Mouse (Mus musculus) midbrain, embryonic 13.5 days (tissue): Measurements from ENCODE around the gene Esp1. TPM values are rescaled to one million over a fixed set of nuclear protein-coding genes. Genes with fewer than 3 reads are reported as not detected.
"Not testable (repeated sequence)": the region's sequence is repeated elsewhere in the genome, so short reads cannot be mapped to it uniquely, and the experiment has no call there.

ENCODE experiments used
- ATAC-seq: fragments of 200-750 bp; cut with Nextera tagmentation; 2 replicates; pipeline ENCODE4 v1.8.0; 2017; ENCODE audit warnings: mild to moderate bottlenecking, moderate TSS enrichment, moderate library complexity
- H3K27ac ChIP-seq: fragments of 300-500 bp; sonication (generic); 2 replicates; pipeline ENCODE4 v1.5.1; 2015; ENCODE audit warnings: inconsistent platforms, mild to moderate bottlenecking, moderate library complexity
- H3K27me3 ChIP-seq: fragments of 300-500 bp; sonication (generic); 2 replicates; pipeline ENCODE4 v1.6.1; 2015; ENCODE audit warnings: mild to moderate bottlenecking, inconsistent platforms
- H3K36me3 ChIP-seq: fragments of 300-500 bp; sonication (generic); 2 replicates; pipeline ENCODE4 v1.6.1; 2015; ENCODE audit warnings: mild to moderate bottlenecking, inconsistent platforms
- H3K4me1 ChIP-seq: fragments of 300-500 bp; sonication (generic); replicated peaks from 2 replicates; pipeline ENCODE4 v1.6.1; 2015; ENCODE audit warnings: inconsistent platforms
- H3K4me2 ChIP-seq: fragments of 300-500 bp; sonication (generic); replicated peaks from 2 replicates; pipeline ENCODE4 v1.6.1; 2015; ENCODE audit warnings: moderate library complexity, mild to moderate bottlenecking, inconsistent platforms
- H3K4me3 ChIP-seq: fragments of 300-500 bp; sonication (generic); replicated peaks from 2 replicates; pipeline ENCODE4 v1.5.1; 2015; ENCODE audit warnings: mild to moderate bottlenecking, inconsistent platforms
- H3K9ac ChIP-seq: fragments of 300-500 bp; sonication (generic); replicated peaks from 2 replicates; pipeline ENCODE4 v1.6.1; 2015; ENCODE audit warnings: mild to moderate bottlenecking, inconsistent platforms
- H3K9me3 ChIP-seq: fragments of 300-500 bp; sonication (generic); 2 replicates; pipeline ENCODE4 v1.6.1; 2016; ENCODE audit warnings: mild to moderate bottlenecking, inconsistent platforms
- WGBS: fragments of 180-500 bp; shearing (Covaris S2); methylation state at CpG from one replicate; pipeline ENCODE4 v1.1.7; 2015; 5-methylcytosine and 5-hydroxymethylcytosine counted together
- polyA plus RNA-seq: library from polyadenylated mRNA; unstranded; fragments of >200 nt; fragmentation: Nextera tagmentation; extraction: Ambion mirVana; gene quantifications from 2 replicates; pipeline ENCODE4 v1.2.1, GENCODE M21; 2015

Esp1 gene
- polyA plus RNA-seq, result not detected in 2 replicates

GRCm38 (mm10) chr17:40726820-40727219, at the start of gene Esp1:
TSS of gene Esp1 (plus strand) at chr17:40727120.
- WGBS, result 89% methylated on average over 2 of the region's 2 CpGs
- Histone ChIP-seq H3K4me1 (no peaks in the 10 kb centered on the region), H3K27ac (no peak within 1 kb of the TSS), H3K4me2 (no peak within 1 kb of the TSS), H3K4me3 (no peak within 1 kb of the TSS), H3K9me3 (no peaks in the 10 kb centered on the region), H3K9ac (no peak within 1 kb of the TSS), H3K36me3 (no peaks in the 10 kb centered on the region), H3K27me3 (no peaks in the 10 kb centered on the region)
- ATAC-seq, result no peak

GRCm38 (mm10) chr17:40716273-40716672, 10.6 kb upstream of the Esp1 start:
- no peak overlapping the region for H3K27ac ChIP-seq
- no peaks in the 10 kb centered on the region for H3K4me1 ChIP-seq
- no peaks in the 10 kb centered on the region for H3K9me3 ChIP-seq
- no peak overlapping the region for H3K9ac ChIP-seq
- H3K36me3 ChIP-seq, result no peaks in the 10 kb centered on the region
- H3K4me2 ChIP-seq, result no peak overlapping the region
- H3K4me3 ChIP-seq, result no peak overlapping the region
- no peak for ATAC-seq
- H3K27me3 ChIP-seq, result no peaks in the 10 kb centered on the region

GRCm38 (mm10) chr17:40717055-40717454, 9.9 kb upstream of the Esp1 start:
- H3K27me3 ChIP-seq, H3K27ac ChIP-seq, H3K4me2 ChIP-seq, H3K9me3 ChIP-seq, H3K9ac ChIP-seq, H3K4me1 ChIP-seq, H3K4me3 ChIP-seq, H3K36me3 ChIP-seq, ATAC-seq: not testable (repeated sequence)

- Histone ChIP-seq H3K4me1 (no peaks in the 10 kb centered on the region), H3K27ac (no peak overlapping the region), H3K27me3 (no peaks in the 10 kb centered on the region), H3K4me2 (no peak overlapping the region), H3K36me3 (no peaks in the 10 kb centered on the region), H3K9ac (no peak overlapping the region), H3K9me3 (no peaks in the 10 kb centered on the region), H3K4me3 (no peak overlapping the region)
- 83% methylated on average over 2 of the region's 2 CpGs for WGBS
- ATAC-seq, result no peak
Observed at GRCm38 (mm10) chr17:40731296-40731695, 4.4 kb downstream of the Esp1 start.

GRCm38 (mm10) chr17:40731724-40732123, 4.8 kb downstream of the Esp1 start:
- no peak overlapping the region for H3K4me3 ChIP-seq
- no peak overlapping the region for H3K4me2 ChIP-seq
- no peak for ATAC-seq
- H3K27ac ChIP-seq, result no peak overlapping the region
- H3K9me3 ChIP-seq, result no peaks in the 10 kb centered on the region
- no peaks in the 10 kb centered on the region for H3K4me1 ChIP-seq
- no peaks in the 10 kb centered on the region for H3K27me3 ChIP-seq
- WGBS, result 64% methylated on average over 4 of the region's 4 CpGs
- H3K9ac ChIP-seq, result no peak overlapping the region
- H3K36me3 ChIP-seq, result no peaks in the 10 kb centered on the region

GRCm38 (mm10) chr17:40763662-40764061, 36.7 kb downstream of the Esp1 start:
- H3K9ac ChIP-seq, result no peak overlapping the region
- ATAC-seq, result no peak
- no peaks in the 10 kb centered on the region for H3K4me1 ChIP-seq
- H3K36me3 ChIP-seq, result no peaks in the 10 kb centered on the region
- no peaks in the 10 kb centered on the region for H3K9me3 ChIP-seq
- no peak overlapping the region for H3K4me2 ChIP-seq
- H3K4me3 ChIP-seq, result no peak overlapping the region
- H3K27me3 ChIP-seq, result no peaks in the 10 kb centered on the region
- H3K27ac ChIP-seq, result no peak overlapping the region
- 84% methylated on average over 4 of the region's 4 CpGs for whole genome bisulfite sequencing

GRCm38 (mm10) chr17:40767120-40767519, 40.2 kb downstream of the Esp1 start:
- H3K27me3 ChIP-seq, result no peaks in the 10 kb centered on the region
- H3K4me3 ChIP-seq, result no peak overlapping the region
- H3K27ac ChIP-seq, result no peak overlapping the region
- no peak for ATAC-seq
- H3K9me3 ChIP-seq, result no peaks in the 10 kb centered on the region
- H3K36me3 ChIP-seq, result no peaks in the 10 kb centered on the region
- no peaks in the 10 kb centered on the region for H3K4me1 ChIP-seq
- no peak overlapping the region for H3K4me2 ChIP-seq
- H3K9ac ChIP-seq, result no peak overlapping the region
- WGBS, result 74% methylated on average over 1 of the region's 1 CpGs

Other genes starting within 250 kb of the Esp1 start
- not detected in 2 replicates for gene Esp8, start 207.1 kb upstream of the Esp1 start, polyA plus RNA-seq
- not detected in 2 replicates for gene Esp6, start 165.6 kb upstream of the Esp1 start, polyA plus RNA-seq
- gene Esp4, start 128.5 kb upstream of the Esp1 start, polyA plus RNA-seq, result not detected in 2 replicates
- not detected in 2 replicates for gene Esp3, start 95.0 kb upstream of the Esp1 start, polyA plus RNA-seq
- not detected in 2 replicates for gene Crisp2, start 79.9 kb downstream of the Esp1 start, polyA plus RNA-seq
- 0.30 TPM in 2 replicates for gene Rhag, start 84.0 kb downstream of the Esp1 start, polyA plus RNA-seq
- gene 9130008F23Rik, start 153.4 kb downstream of the Esp1 start, polyA plus RNA-seq, result 0.24 and 0.32 TPM in 2 replicates
- gene Glyatl3, start 187.2 kb downstream of the Esp1 start, polyA plus RNA-seq, result not detected in 2 replicates
- gene Mut, start 207.6 kb downstream of the Esp1 start, polyA plus RNA-seq, result 21.0 and 22.5 TPM in 2 replicates
- gene Cenpq, start 207.9 kb downstream of the Esp1 start, polyA plus RNA-seq, result 15.5 and 16.0 TPM in 2 replicates